Mouse (Mus musculus): ENCODE measurements around the gene 1110012L19Rik. TPM values are rescaled to one million over a fixed set of nuclear protein-coding genes. Genes with fewer than 3 reads are reported as not detected.

1110012L19Rik gene
- polyA plus RNA-seq, 1 experiment from 2014 or later: 25.9 TPM

Other genes with a start within 250 kb of the 1110012L19Rik start
- gene Ids, start 20.8 kb upstream of the 1110012L19Rik start, polyA plus RNA-seq (2015; fragmentation: Nextera tagmentation; extraction: Ambion mirVana): 1.5 and 1.6 TPM in 2 replicates
- gene Tmem185a, start 91.3 kb downstream of the 1110012L19Rik start, polyA plus RNA-seq (2015; fragmentation: Nextera tagmentation; extraction: Ambion mirVana): 30.8 and 34.0 TPM in 2 replicates

Measured in heart, embryonic 15.5 days (tissue).